Mouse (Mus musculus) brain, adult 2 months (tissue): ENCODE results near the gene Sema4b.

Source experiments
- DNase-seq: peaks from one replicate; pipeline ENCODE4 v3.0.0; 2011; ENCODE audit warnings: low read depth, low spot score

The Sema4b gene

DNA sequence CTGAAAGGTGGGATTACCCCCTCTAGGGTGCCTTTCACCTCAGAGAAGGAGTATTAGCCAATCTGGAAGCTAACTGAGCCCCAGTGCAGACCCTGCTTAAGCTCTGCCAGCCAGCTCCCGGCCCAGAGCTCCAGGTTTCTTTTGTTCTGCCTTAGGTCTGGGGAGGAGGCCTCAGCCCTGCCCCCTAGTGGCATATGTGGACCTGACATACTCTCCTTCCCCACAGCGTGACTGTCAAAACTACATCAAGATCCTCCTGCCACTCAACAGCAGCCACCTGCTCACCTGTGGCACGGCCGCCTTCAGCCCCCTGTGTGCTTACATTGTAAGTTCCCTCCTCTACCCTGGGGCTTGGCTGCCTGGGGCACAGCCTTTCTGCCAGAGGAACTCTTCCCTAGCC is 28.8 kb downstream of the Sema4b start:
- DNase-seq, result peak; percentile 81

GRCm38 (mm10) chr7:80216566-80216965 is 29.9 kb downstream of the Sema4b start:
- DNase-seq, result peak; percentile 30

- DNase-seq, result no peak
Observed at GRCm38 (mm10) chr7:80218666-80219065, 32.0 kb downstream of the Sema4b start.

- no peak for DNase-seq
Observed at GRCm38 (mm10) chr7:80220237-80220797, 33.7 kb downstream of the Sema4b start.

GRCm38 (mm10) chr7:80221179-80221750 is 34.6 kb downstream of the Sema4b start:
- DNase-seq, result no peak

DNA sequence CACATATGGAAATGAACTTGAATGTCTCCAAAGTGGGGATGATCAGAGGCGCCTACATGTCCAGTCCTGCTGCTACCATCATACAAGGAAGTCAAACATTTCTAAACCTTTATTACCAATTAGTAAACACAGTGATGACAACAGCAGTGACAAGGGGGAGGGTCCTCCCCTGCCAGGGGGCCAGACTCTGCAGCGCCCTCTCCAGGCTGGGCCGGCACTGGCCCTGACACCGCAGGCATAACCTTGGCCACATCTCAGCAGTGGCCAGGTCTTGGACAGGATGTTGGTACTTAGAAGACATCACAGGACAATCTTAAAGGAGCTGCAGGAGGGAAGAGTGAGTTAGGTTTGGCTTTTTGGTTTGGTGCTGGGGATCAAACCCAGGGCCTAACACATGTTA is 40.4 kb downstream of the Sema4b start:
- no peak for DNase-seq

DNA sequence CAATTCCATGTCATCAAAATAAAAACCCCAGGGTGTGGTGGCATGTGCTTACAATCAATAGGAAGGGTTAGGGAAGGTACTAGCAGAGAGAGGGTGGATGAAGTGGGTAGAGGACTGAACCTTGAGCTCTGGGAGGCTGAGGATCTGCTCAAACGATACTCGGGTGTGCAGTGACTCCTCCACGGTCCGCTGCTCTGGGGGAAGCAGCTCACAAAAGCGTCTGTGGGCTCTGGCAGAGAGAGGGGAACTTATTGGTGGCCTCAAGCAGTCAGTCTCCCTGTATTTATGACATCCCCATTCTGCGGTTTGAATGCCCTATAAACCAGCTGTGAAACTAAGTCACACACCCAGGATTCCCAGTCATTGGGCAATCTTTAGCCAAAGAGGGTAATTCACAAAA is 43.6 kb downstream of the Sema4b start:
- DNase-seq, result no peak

- peak; percentile 36 for DNase-seq
Observed at GRCm38 (mm10) chr7:80231971-80232488, 45.4 kb downstream of the Sema4b start.

- peak; percentile 96 for DNase-seq
Observed at GRCm38 (mm10) chr7:80232489-80233029, 45.9 kb downstream of the Sema4b start, which contains the start of the genes Cib1 and Gdpgp1. Gene Cib1 (minus strand): TSS chr7:80232813. Gene Gdpgp1 (plus strand): TSS chr7:80232865.

DNA sequence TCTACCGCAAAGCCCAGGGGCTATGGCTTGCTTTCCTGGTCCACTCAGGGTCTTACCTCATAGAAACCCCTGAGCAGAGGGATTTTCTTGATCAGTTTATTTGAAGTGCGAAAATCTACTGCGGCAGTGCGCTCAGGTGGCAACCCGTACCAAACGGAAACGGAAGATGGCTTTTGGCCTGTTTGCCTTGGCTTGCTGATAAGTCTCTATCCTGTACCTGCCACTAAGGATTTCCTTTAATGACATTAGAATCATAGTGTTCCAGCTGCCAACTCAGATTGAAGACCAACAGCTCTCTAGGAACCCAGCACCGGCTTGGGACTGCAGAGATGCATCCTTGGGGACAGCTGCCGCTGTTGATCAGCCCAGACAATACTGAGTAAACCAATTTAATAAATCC is 47.2 kb downstream of the Sema4b start:
- DNase-seq, result no peak

GRCm38 (mm10) chr7:80238542-80238941 is 51.9 kb downstream of the Sema4b start:
- DNase-seq, result no peak

GRCm38 (mm10) chr7:80241661-80242060 is 55.0 kb downstream of the Sema4b start:
- no peak for DNase-seq

DNA sequence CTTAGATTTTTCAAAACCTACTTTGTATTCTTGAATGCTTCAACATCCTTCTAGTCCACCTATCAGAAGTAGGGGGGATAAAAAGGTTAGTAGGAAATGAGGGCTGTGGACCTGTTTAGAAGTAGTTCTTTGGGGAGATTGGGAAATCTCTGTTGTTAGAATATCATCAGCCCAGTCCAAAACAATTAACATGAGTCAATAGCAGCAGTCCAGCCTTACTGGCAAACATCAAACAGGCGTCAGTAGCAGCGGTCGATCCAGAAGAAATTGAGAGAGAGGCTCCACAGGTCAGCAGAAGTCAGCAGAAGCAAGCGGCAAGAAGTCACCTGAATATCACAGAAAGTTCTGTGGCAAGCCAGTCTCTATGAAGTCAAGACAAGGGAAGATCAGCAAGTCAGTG is 58.2 kb downstream of the Sema4b start:
- no peak for DNase-seq

GRCm38 (mm10) chr7:80246148-80246721 is 59.6 kb downstream of the Sema4b start, which contains the start of gene Ttll13:
Gene Ttll13 (plus strand): TSS chr7:80246376.
- DNase-seq, result peak; percentile 99

- DNase-seq, result no peak
Observed at GRCm38 (mm10) chr7:80246859-80247258, 60.2 kb downstream of the Sema4b start.

- DNase-seq, result no peak
Observed at GRCm38 (mm10) chr7:80252437-80252836, 65.8 kb downstream of the Sema4b start.

DNA sequence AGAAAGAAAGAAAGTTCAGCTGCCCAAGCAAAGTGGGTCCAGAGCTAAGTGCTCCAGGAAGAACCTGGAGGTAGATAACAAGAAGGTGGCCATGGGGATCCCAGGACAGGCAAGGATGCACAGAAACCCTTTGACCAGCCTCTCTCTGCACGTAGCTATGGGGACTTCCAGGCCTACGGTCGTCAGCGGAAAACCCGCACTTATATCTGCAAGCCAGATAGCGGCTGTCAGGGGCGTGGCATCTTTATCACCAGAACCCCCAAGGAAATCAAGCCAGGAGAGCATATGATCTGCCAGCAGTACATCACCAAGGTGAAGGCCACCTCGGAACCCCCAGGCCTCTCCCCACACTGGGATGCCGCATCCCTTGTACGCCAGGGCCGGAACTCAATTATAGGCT is 66.2 kb downstream of the Sema4b start:
- DNase-seq, result no peak

DNA sequence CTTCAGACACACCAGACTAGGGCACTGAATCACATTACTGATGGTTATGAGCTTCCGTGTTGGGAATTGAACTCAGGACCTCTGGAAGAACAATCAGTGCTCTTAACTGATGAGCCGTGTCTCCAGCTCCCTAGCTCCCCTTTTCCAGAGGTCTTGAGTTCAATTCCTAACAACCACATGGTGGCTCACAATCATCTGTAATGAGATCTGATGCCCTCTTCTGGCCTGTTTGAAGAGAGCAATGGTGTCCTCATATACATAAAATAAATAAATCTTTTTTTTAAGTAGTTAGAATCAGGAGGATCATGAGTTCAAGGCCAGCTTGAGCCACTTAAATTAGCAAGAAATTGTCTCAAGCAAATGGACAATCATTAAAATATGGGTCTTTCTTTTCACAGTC is 69.3 kb downstream of the Sema4b start:
- no peak for DNase-seq

DNA sequence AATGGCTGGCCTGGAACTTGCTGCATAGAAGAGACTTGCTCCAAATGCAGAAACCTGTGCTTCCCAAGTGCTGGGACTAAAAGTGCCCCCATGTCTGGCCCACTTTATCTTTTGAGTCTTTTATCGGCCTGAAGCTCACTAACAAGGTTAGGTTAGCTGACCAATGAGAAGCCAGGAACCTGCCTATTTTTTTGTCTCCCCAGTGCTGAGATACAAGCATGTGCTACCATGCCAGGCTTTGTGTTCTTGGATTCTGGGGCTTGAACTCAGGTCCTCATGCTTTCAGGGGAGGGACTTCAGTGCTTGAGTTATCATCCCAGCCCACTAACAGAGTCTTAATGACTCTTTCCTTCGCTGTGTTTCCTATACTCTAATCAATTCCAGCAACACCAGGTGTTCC is 71.1 kb downstream of the Sema4b start:
- no peak for DNase-seq

DNA sequence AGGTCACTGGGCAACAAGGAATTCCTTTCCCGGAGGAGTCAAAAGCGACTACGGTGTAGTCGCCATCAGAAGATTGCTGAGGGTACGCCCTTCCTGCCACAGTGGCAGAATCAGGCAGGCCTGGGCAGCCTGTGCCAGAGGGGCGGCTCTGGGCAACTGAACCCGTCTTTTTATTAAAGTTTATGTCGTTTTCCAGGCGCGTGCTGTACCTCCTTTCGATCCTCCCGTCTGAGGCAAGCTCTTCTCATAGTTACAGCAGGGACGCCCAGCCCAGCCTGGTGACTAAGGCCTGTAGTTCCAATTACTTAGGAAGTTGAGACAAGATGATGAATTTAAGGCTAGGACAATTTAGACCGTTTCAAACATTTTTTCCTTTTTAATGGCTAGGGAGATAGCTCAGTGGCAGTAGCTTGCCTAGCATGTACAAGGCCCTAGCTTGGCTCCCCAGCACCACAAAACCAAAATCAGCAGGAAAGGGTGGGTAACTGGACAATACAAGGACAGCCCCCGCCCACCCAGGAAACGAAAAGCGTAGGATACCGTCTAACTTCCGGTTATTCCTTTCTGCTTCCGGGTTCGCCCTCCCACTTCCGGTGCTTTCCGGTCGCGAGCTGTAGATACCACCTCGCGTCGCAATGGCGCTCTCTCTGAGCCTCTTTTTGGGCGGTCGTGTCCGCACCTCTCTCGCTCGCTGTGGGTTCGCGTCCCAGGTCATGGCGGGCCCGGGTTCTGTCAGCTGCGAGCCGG is 74.2 kb downstream of the Sema4b start, which contains the start of gene Ngrn:
Gene Ngrn, plus strand, starts transcription at position 591 of the 747 bp plus-strand sequence.
- DNase-seq, result peak; percentile 95

DNA sequence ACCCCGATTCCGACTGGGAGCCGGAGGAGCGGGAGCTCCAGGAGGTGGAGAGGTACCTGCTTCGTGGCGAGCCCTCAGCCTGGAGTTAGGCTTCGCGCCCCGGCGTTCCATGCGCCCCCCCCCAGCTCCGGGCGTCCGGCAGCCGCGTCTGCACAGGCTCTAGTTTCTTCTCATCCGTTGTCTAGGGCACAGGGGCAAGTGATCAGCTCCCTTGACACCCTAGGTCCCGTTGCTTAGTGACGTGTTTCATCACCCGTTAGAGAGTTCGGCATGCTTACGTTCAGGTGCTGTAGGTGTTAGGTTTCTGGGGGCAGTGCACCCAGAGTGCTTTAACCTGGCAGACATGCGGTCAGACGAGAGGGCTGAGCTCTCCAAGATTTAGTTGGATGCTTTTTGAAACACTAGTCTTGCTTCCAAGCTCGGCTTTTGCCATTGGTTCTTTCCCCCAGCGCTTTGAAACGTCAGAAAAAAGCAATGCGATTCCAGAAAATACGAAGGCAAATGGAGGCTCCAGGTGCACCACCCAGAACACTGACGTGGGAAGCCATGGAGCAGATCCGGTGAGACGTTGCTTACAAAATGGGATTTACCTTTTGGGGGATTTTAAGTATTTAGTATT is 74.8 kb downstream of the Sema4b start:
- DNase-seq, result peak; percentile 68
